Mouse (Mus musculus): ENCODE data around the gene Strn4. TPM values are rescaled to one million over a fixed set of nuclear protein-coding genes. Genes with fewer than 3 reads are reported as not detected.

Strn4 gene
- 38.7 and 38.9 TPM in 2 replicates for polyA plus RNA-seq (2015; fragmentation: Nextera tagmentation; extraction: Ambion mirVana)

DNA sequence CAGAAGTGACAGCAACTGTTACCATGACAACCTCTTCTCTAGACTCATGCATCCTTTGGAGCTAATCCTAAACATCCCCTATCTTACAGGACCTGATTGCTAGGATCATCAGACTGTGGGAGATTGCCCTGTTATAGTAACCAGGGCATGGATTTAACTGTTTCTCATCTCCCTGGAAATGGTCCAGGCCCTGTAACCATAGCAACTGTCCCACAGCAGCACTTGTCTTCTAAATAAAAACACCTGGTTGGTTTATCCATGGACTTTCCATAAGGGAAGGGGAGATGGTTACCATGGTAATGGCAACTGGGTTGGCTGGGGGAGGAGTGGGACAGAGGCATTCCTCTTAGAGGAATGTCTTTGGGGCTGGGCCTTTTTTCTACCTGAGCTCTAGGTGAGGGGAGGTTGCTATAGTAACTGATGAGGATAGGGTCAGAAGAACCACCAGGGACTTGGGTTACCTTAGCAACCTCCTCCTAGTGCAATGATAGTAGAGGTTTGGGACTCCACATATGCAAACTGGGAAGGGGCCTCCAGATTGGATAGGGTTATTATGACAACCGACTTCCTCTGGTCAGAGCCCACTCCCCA lies at the start of gene Strn4:
Gene Strn4 (plus strand): TSS at position 539 of the 591 bp plus-strand sequence.

DNA sequence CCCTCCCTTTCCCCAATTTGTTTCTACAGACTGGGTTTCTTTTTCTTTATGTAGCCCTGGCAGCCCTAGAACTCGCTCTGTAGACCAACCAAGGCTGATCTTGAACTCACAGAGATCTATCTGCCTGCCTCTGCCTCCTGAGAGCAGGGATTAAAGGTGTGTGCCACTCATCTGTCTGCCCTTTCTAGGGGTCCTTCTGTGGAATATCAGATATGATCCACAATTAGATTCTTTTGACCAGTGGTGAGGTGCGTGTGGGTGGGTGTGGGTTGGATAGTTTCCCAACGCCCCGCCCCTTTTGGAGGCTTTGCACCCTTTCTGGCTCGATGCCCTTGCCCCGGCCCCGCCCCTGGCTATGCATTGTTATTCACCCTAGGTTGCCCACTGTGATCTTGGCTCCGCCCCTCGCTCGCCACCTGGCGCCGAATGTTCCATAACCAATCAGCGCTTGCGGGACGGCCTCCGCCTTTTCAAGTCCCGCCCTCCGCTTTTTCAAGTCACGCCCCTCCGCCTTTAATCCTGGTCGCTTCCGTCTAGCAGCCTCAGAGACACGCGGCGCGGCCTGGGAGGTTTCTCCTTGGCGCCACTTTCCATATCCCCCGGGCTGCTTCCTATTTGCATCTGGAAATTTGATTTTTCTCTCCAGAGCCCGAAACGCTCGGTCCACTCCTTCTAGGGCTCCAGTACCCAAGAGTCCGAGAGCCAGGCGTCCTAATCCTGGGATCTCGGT lies 34.7 kb upstream of the Strn4 start, which contains the start of gene Slc1a5:
Gene Slc1a5 (plus strand): TSS at position 516 of the 730 bp plus-strand sequence.

DNA sequence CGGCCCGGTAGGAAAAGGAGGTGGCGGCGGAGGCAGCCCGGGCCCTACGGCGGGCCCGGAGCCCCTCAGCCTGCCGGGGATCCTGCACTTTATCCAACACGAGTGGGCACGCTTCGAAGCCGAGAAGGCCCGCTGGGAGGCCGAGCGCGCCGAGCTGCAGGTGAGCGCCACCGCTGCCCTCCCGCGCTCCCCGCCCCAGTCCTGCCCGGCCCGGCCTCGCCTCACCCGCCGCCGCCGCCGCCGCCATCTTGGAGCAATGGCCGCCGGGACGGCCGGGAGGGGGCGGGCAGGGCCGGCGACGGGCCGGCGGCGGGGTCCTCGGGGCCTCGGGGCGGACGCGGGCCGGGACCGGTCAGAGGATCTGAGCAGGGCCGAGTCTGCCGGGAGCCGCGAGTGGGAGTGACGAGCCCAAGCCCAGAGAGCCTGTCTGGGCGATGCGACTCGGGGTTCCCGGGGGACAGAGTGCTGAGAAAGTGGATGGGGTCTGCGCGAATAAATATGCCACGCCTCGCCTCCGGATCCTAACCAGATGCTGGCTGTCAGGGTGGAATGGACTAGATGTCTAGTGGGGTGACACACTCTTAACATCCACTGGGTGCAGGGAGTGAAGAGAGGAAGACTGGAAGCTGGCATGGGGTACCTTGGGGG lies 910 bp downstream of the Strn4 start, which contains the start of gene Fkrp:
Gene Fkrp (minus strand): TSS at position 258 of the 648 bp plus-strand sequence.

DNA sequence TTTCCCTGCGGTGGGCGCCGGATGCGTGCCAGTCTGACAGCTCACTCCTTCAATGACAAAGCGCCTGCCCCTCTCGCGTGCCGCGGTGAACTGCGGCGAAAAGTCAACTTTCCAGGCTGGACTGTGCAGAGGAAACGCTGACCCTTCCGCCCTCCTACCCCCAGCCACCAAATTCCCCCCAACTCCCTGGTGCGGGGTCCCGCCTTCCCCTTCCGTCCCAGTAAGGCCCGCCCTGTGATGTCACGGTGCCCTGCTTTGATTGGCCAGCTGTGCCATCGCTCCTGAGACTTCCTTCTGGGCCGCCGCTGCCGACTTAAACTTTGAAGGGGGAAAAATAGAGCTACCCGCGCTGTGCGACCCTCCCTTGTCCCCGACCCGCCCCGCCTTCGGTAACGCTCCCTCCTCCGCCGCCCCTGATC lies 27.0 kb downstream of the Strn4 start, which contains the start of gene Prkd2:
Gene Prkd2 (plus strand): TSS at position 258 of the 419 bp plus-strand sequence.

DNA sequence AGATGAGACGGTGACA lies 59.4 kb downstream of the Strn4 start, which contains the start of gene Dact3:
Gene Dact3 (plus strand): TSS at position 8 of the 16 bp plus-strand sequence.

Other genes starting within 250 kb of the Strn4 start
- gene Arhgap35, start 200.9 kb upstream of the Strn4 start, polyA plus RNA-seq (2015; fragmentation: Nextera tagmentation; extraction: Ambion mirVana), result 5.1 and 5.7 TPM in 2 replicates
- gene Ceacam15, start 140.2 kb upstream of the Strn4 start, polyA plus RNA-seq (2015; fragmentation: Nextera tagmentation; extraction: Ambion mirVana), result 0.15 TPM in 1 of 2 replicates, not detected in the other
- not detected in 2 replicates for gene Ceacam9, start 94.0 kb upstream of the Strn4 start, polyA plus RNA-seq (2015; fragmentation: Nextera tagmentation; extraction: Ambion mirVana)
- 133 and 164 TPM in 2 replicates for gene Ap2s1, start 77.5 kb upstream of the Strn4 start, polyA plus RNA-seq (2015; fragmentation: Nextera tagmentation; extraction: Ambion mirVana)
- 28.7 and 76.6 TPM in 2 replicates for gene Slc1a5, start 34.5 kb upstream of the Strn4 start, polyA plus RNA-seq (2015; fragmentation: Nextera tagmentation; extraction: Ambion mirVana)
- 16.7 and 18.5 TPM in 2 replicates for gene Fkrp, start 843 bp downstream of the Strn4 start, polyA plus RNA-seq (2015; fragmentation: Nextera tagmentation; extraction: Ambion mirVana)
- 7.3 and 8.5 TPM in 2 replicates for gene Prkd2, start 27.0 kb downstream of the Strn4 start, polyA plus RNA-seq (2015; fragmentation: Nextera tagmentation; extraction: Ambion mirVana)
- 2.1 and 3.8 TPM in 2 replicates for gene Dact3, start 59.4 kb downstream of the Strn4 start, polyA plus RNA-seq (2015; fragmentation: Nextera tagmentation; extraction: Ambion mirVana)
- gene Gng8, start 75.9 kb downstream of the Strn4 start, polyA plus RNA-seq (2015; fragmentation: Nextera tagmentation; extraction: Ambion mirVana), result 2.1 and 2.2 TPM in 2 replicates
- gene Ptgir, start 90.6 kb downstream of the Strn4 start, polyA plus RNA-seq (2015; fragmentation: Nextera tagmentation; extraction: Ambion mirVana), result 1.7 and 1.9 TPM in 2 replicates
- 46.4 and 58.8 TPM in 2 replicates for gene Calm3, start 108.2 kb downstream of the Strn4 start, polyA plus RNA-seq (2015; fragmentation: Nextera tagmentation; extraction: Ambion mirVana)
- 27.5 and 27.9 TPM in 2 replicates for gene Pnmal2, start 128.8 kb downstream of the Strn4 start, polyA plus RNA-seq (2015; fragmentation: Nextera tagmentation; extraction: Ambion mirVana)
- gene Pnmal1, start 143.8 kb downstream of the Strn4 start, polyA plus RNA-seq (2015; fragmentation: Nextera tagmentation; extraction: Ambion mirVana), result 0.33 and 0.38 TPM in 2 replicates
- 0.03 TPM in 1 of 2 replicates, not detected in the other for gene Gm42372, start 167.2 kb downstream of the Strn4 start, polyA plus RNA-seq (2015; fragmentation: Nextera tagmentation; extraction: Ambion mirVana)
- 12.8 and 14.3 TPM in 2 replicates for gene Ccdc8, start 176.8 kb downstream of the Strn4 start, polyA plus RNA-seq (2015; fragmentation: Nextera tagmentation; extraction: Ambion mirVana)
- 67.2 and 70.1 TPM in 2 replicates for gene Ppp5c, start 212.0 kb downstream of the Strn4 start, polyA plus RNA-seq (2015; fragmentation: Nextera tagmentation; extraction: Ambion mirVana)
- gene Hif3a, start 246.5 kb downstream of the Strn4 start, polyA plus RNA-seq (2015; fragmentation: Nextera tagmentation; extraction: Ambion mirVana), result 6.8 TPM in 2 replicates